Mouse (Mus musculus) heart, embryonic 14.5 days (tissue): ENCODE data around the gene Znhit2. TPM values are rescaled to one million over a fixed set of nuclear protein-coding genes. Genes with fewer than 3 reads are reported as not detected.

Source experiments
- ATAC-seq: fragments of 200-750 bp; cut with Nextera tagmentation; 2 replicates; pipeline ENCODE4 v1.8.0; 2017; ENCODE audit warnings: low read depth, moderate TSS enrichment; ENCODE audit not compliant: insufficient number of reproducible peaks, insufficient read depth, low FRiP score
- H3K27ac ChIP-seq, 2 experiments: fragments of 200-500 bp in 1 of 2; fragments of 300-500 bp in 1 of 2; sonication (generic) in 1 of 2; replicated peaks in 1 of 2; 2 replicates each; pipeline ENCODE4 v1.5.1; 2012 to 2014; ENCODE audit warnings: low read depth in 2 of 2, low read length in 2 of 2, control low read depth in 1 of 2, mild to moderate bottlenecking in 1 of 2, mixed read lengths in 1 of 2; ENCODE audit not compliant: control insufficient read depth in 1 of 2, insufficient read depth in 1 of 2
- H3K27me3 ChIP-seq: fragments of 300-500 bp; sonication (generic); 2 replicates; pipeline ENCODE4 v1.6.1; 2014; ENCODE audit warnings: mild to moderate bottlenecking, low read length, control low read depth; ENCODE audit not compliant: control insufficient read depth, insufficient read depth
- H3K36me3 ChIP-seq: fragments of 300-500 bp; sonication (generic); 2 replicates; pipeline ENCODE4 v1.6.1; 2014; ENCODE audit warnings: mild to moderate bottlenecking, control low read depth, low read length, mixed read lengths; ENCODE audit not compliant: control insufficient read depth, insufficient read depth
- H3K4me1 ChIP-seq, 2 experiments: fragments of 200-500 bp in 1 of 2; fragments of 300-500 bp in 1 of 2; sonication (generic) in 1 of 2; 2 replicates each; pipeline ENCODE4 v1.6.1; 2012 to 2014; ENCODE audit warnings: low read length in 2 of 2, control low read depth in 1 of 2, mixed read lengths in 1 of 2; ENCODE audit not compliant: control insufficient read depth in 2 of 2, insufficient read depth in 2 of 2
- H3K4me2 ChIP-seq: fragments of 300-500 bp; sonication (generic); 2 replicates; pipeline ENCODE4 v1.6.1; 2014; ENCODE audit warnings: mild to moderate bottlenecking, low read length
- H3K4me3 ChIP-seq, 2 experiments: fragments of 200-500 bp in 1 of 2; fragments of 300-500 bp in 1 of 2; sonication (generic) in 1 of 2; 2 replicates each; pipeline ENCODE4 v1.5.1; 2012 to 2014; ENCODE audit warnings: low read length in 2 of 2, mild to moderate bottlenecking in 2 of 2, control low read depth in 1 of 2, low read depth in 1 of 2, moderate library complexity in 1 of 2; ENCODE audit not compliant: control insufficient read depth in 1 of 2, insufficient read depth in 1 of 2
- H3K9ac ChIP-seq: fragments of 300-500 bp; sonication (generic); 2 replicates; pipeline ENCODE4 v1.6.1; 2014; ENCODE audit warnings: mild to moderate bottlenecking, low read length
- H3K9me3 ChIP-seq: fragments of 300-500 bp; sonication (generic); 2 replicates; pipeline ENCODE4 v1.6.1; 2016; ENCODE audit warnings: low read length, control low read depth; ENCODE audit not compliant: control insufficient read depth
- WGBS: fragments of 180-500 bp; shearing (Covaris S2); extraction: QIAGEN DNeasy Blood & Tissue Kit; methylation state at CpG from one replicate; pipeline ENCODE4 v1.1.7; 2014; 5-methylcytosine and 5-hydroxymethylcytosine counted together
- microRNA-seq: library from miRNA; unstranded; fragments of <30 nt; microRNA quantifications from one replicate; pipeline ENCODE4, GENCODE M21; 2016
- polyA plus RNA-seq: library from polyadenylated mRNA; unstranded; fragments of >200 nt; fragmentation: Nextera tagmentation; extraction: Ambion mirVana; gene quantifications from 2 replicates; pipeline ENCODE4 v1.2.1, GENCODE M21; 2014

Gene Znhit2
- polyA plus RNA-seq, 1 experiment from 2014 or later: 25.6 TPM

- Histone ChIP-seq H3K9me3 (no peaks in the 10 kb centered on the region), H3K27ac (no peak overlapping the region), H3K9ac (no peak overlapping the region), H3K4me3 (no peak overlapping the region), H3K4me2 (no peak overlapping the region), H3K27me3 (no peaks in the 10 kb centered on the region), H3K4me1 (no peaks in the 10 kb centered on the region), H3K36me3 (no peaks in the 10 kb centered on the region)
- ATAC-seq: no peak
- 60% methylated on average over 4 of the region's 4 CpGs for WGBS
These were observed 43.5 kb downstream of the Znhit2 start for GRCm38 (mm10) chr19:6104476-6104875.

GRCm38 (mm10) chr19:6105586-6105985 is 44.6 kb downstream of the Znhit2 start, which contains the start of gene Naaladl1:
Naaladl1 (plus strand) TSS chr19:6105782.
- H3K27ac ChIP-seq: no peak within 1 kb of the TSS
- H3K4me2 ChIP-seq: no peak within 1 kb of the TSS
- no peaks in the 10 kb centered on the region for H3K27me3 ChIP-seq
- H3K4me3 ChIP-seq: no peak within 1 kb of the TSS
- WGBS: 87% methylated on average over 7 of the region's 7 CpGs
- no peak within 1 kb of the TSS for H3K9ac ChIP-seq
- no peaks in the 10 kb centered on the region for H3K4me1 ChIP-seq
- no peak for ATAC-seq
- no peaks in the 10 kb centered on the region for H3K9me3 ChIP-seq
- no peaks in the 10 kb centered on the region for H3K36me3 ChIP-seq

Small RNAs within 50 kb of the gene (microRNA-seq; reads per million reads assigned to microRNA genes)
- 1.1 reads per million for gene Mir6988

Other genes with a start within 250 kb of the Znhit2 start
- 18.5 and 19.2 TPM in 2 replicates for gene Frmd8, start 185.9 kb upstream of the Znhit2 start, polyA plus RNA-seq
- gene Slc25a45, start 183.4 kb upstream of the Znhit2 start, polyA plus RNA-seq: 1.7 and 2.8 TPM in 2 replicates
- 1.1 and 1.8 TPM in 2 replicates for gene Tigd3, start 167.0 kb upstream of the Znhit2 start, polyA plus RNA-seq
- 85.8 and 86.9 TPM in 2 replicates for gene Dpf2, start 148.2 kb upstream of the Znhit2 start, polyA plus RNA-seq
- gene Cdc42ep2, start 136.4 kb upstream of the Znhit2 start, polyA plus RNA-seq: 9.1 and 9.7 TPM in 2 replicates
- 42.7 and 45.1 TPM in 2 replicates for gene Pola2, start 97.0 kb upstream of the Znhit2 start, polyA plus RNA-seq
- gene Slc22a20, start 75.0 kb upstream of the Znhit2 start, polyA plus RNA-seq: not detected in 2 replicates
- 6.5 and 7.3 TPM in 2 replicates for gene Capn1, start 45.3 kb upstream of the Znhit2 start, polyA plus RNA-seq
- 14.8 and 16.0 TPM in 2 replicates for gene Syvn1, start 14.6 kb upstream of the Znhit2 start, polyA plus RNA-seq
- gene Mrpl49, start 3.4 kb upstream of the Znhit2 start, polyA plus RNA-seq: 64.5 and 69.4 TPM in 2 replicates
- gene Fau, start 3.3 kb upstream of the Znhit2 start, polyA plus RNA-seq: 562 and 618 TPM in 2 replicates
- gene Tm7sf2, start 7.2 kb downstream of the Znhit2 start, polyA plus RNA-seq: 6.7 and 7.6 TPM in 2 replicates
- 36.9 and 44.8 TPM in 2 replicates for gene Vps51, start 16.0 kb downstream of the Znhit2 start, polyA plus RNA-seq
- not detected in 2 replicates for gene Tmem262, start 18.8 kb downstream of the Znhit2 start, polyA plus RNA-seq
- gene Gm28374, start 21.1 kb downstream of the Znhit2 start, polyA plus RNA-seq: 0.47 and 0.49 TPM in 2 replicates
- gene Zfpl1, start 23.8 kb downstream of the Znhit2 start, polyA plus RNA-seq: 46.6 and 52.9 TPM in 2 replicates
- gene Cdca5, start 23.8 kb downstream of the Znhit2 start, polyA plus RNA-seq: 24.0 and 24.5 TPM in 2 replicates
- 0.38 TPM in 1 of 2 replicates, not detected in the other for gene AC131692.1, start 33.2 kb downstream of the Znhit2 start, polyA plus RNA-seq
- 0.12 and 0.20 TPM in 2 replicates for gene Naaladl1, start 44.6 kb downstream of the Znhit2 start, polyA plus RNA-seq
- gene Sac3d1, start 57.5 kb downstream of the Znhit2 start, polyA plus RNA-seq: 36.0 and 36.3 TPM in 2 replicates
- 21.5 and 23.9 TPM in 2 replicates for gene Snx15, start 67.1 kb downstream of the Znhit2 start, polyA plus RNA-seq
- gene Batf2, start 79.8 kb downstream of the Znhit2 start, polyA plus RNA-seq: 0.30 TPM in 1 of 2 replicates, not detected in the other
- 61.3 and 70.7 TPM in 2 replicates for gene Arl2, start 80.4 kb downstream of the Znhit2 start, polyA plus RNA-seq
- gene Majin, start 123.2 kb downstream of the Znhit2 start, polyA plus RNA-seq: not detected in 2 replicates
- 0.36 TPM in 1 of 2 replicates, not detected in the other for gene Gpha2, start 165.2 kb downstream of the Znhit2 start, polyA plus RNA-seq
- 20.7 and 26.0 TPM in 2 replicates for gene Ppp2r5b, start 174.7 kb downstream of the Znhit2 start, polyA plus RNA-seq
- 7.1 and 7.8 TPM in 2 replicates for gene Atg2a, start 180.5 kb downstream of the Znhit2 start, polyA plus RNA-seq
- gene Ehd1, start 215.5 kb downstream of the Znhit2 start, polyA plus RNA-seq: 51.7 and 60.0 TPM in 2 replicates
- 0.43 and 0.78 TPM in 2 replicates for gene Cdc42bpg, start 245.3 kb downstream of the Znhit2 start, polyA plus RNA-seq